Mouse (Mus musculus): ENCODE results near the gene Atat1. TPM values are rescaled to one million over a fixed set of nuclear protein-coding genes. Genes with fewer than 3 reads are reported as not detected.

The Atat1 gene
- total RNA-seq, 1 experiment = 12.9 TPM

- Histone ChIP-seq H3K9ac (ENCODE audit: insufficient read depth, low read depth, low read length, poor library complexity, severe bottlenecking) (peak within 1 kb of the TSS; percentile 81), H3K4me1 (ENCODE audit: control insufficient read depth in 2 of 2, insufficient read depth in 2 of 2, low read length in 2 of 2, poor library complexity in 1 of 2) (peaks cover 4 to 15% of the 10 kb centered on the region in 2 experiments; a peak in 2 of 4 replicates)
Measured at GRCm38 (mm10) chr17:35865481-35866280, 44.2 kb downstream of the Atat1 start, which contains the start of gene Ppp1r18. TSS of gene Ppp1r18 (plus strand) at chr17:35865593.

GRCm38 (mm10) chr17:35864832-35865353, 45.0 kb downstream of the Atat1 start:
- peaks cover 3 to 15% of the 10 kb centered on the region in 2 experiments; a peak in 3 of 4 replicates for H3K4me1 ChIP-seq (ENCODE audit: control insufficient read depth in 2 of 2, insufficient read depth in 2 of 2, low read length in 2 of 2, poor library complexity in 1 of 2)
- H3K27ac ChIP-seq (ENCODE audit: insufficient read depth, low read depth, low read length, poor library complexity, severe bottlenecking) = peak overlapping the region; percentile 78; the same call in 1 of the 2 replicates
- peaks cover 4% of the 10 kb centered on the region; the same call in 1 of the 2 replicates for H3K36me3 ChIP-seq (ENCODE audit: control insufficient read depth, insufficient read depth, low read length, poor library complexity, severe bottlenecking)
- DNase-seq (ENCODE audit: low read depth, low spot score) = no peak
- TF ChIP-seq HCFC1 (IDR thresholded peaks at IDR 0.05; ENCODE audit: borderline replicate concordance, insufficient read depth, low read length) (no peak), ZC3H11A (IDR thresholded peaks at IDR 0.05; ENCODE audit: borderline replicate concordance, low read depth, low read length) (no peak), CHD2 (IDR thresholded peaks at IDR 0.05; ENCODE audit: low read depth, low read length) (no peak), MAFK (IDR thresholded peaks at IDR 0.05; ENCODE audit: insufficient read depth, low read depth, low read length) (no peak), ZNF384 (IDR thresholded peaks at IDR 0.05; ENCODE audit: low read depth, low read length) (no peak)
- in situ Hi-C loops (cut with MboI; ENCODE audit: low sequenced_read_pairs in 2 of 2, unreplicated experiment in 2 of 2) = no loop called here
- H3K9ac ChIP-seq (ENCODE audit: insufficient read depth, low read depth, low read length, poor library complexity, severe bottlenecking) = peak overlapping the region; percentile 81; the same call in 1 of the 2 replicates
- no peaks in the 10 kb centered on the region for H3K9me3 ChIP-seq (ENCODE audit: control insufficient read depth, insufficient read depth, low read depth, low read length)
- peak overlapping the region; percentile 78 to 91 for H3K4me3 ChIP-seq (ENCODE audit: insufficient read depth in 1 of 2, low read depth in 1 of 2, low read length in 2 of 2, poor library complexity in 1 of 2, severe bottlenecking in 1 of 2)

More at GRCm38 (mm10) chr17:35865481-35866280, 44.2 kb downstream of the Atat1 start, which contains the start of gene Ppp1r18:
- Histone ChIP-seq H3K9me3 (ENCODE audit: control insufficient read depth, insufficient read depth, low read depth, low read length) (no peaks in the 10 kb centered on the region), H3K4me3 (ENCODE audit: insufficient read depth in 1 of 2, low read depth in 1 of 2, low read length in 2 of 2, poor library complexity in 1 of 2, severe bottlenecking in 1 of 2) (peak within 1 kb of the TSS; percentile 78 to 91), H3K27ac (ENCODE audit: insufficient read depth, low read depth, low read length, poor library complexity, severe bottlenecking) (peak within 1 kb of the TSS; percentile 78), H3K36me3 (ENCODE audit: control insufficient read depth, insufficient read depth, low read length, poor library complexity, severe bottlenecking) (peaks cover 4% of the 10 kb centered on the region; the same call in 1 of the 2 replicates)
- in situ Hi-C loops (cut with MboI; ENCODE audit: low sequenced_read_pairs in 2 of 2, unreplicated experiment in 2 of 2) = no loop called here
- no peak for TF ChIP-seq CHD2 (IDR thresholded peaks at IDR 0.05; ENCODE audit: low read depth, low read length)
- TF ChIP-seq HCFC1 (IDR thresholded peaks at IDR 0.05; ENCODE audit: borderline replicate concordance, insufficient read depth, low read length) = no peak
- TF ChIP-seq MAFK (IDR thresholded peaks at IDR 0.05; ENCODE audit: insufficient read depth, low read depth, low read length) = no peak
- TF ChIP-seq ZC3H11A (IDR thresholded peaks at IDR 0.05; ENCODE audit: borderline replicate concordance, low read depth, low read length) = no peak
- TF ChIP-seq ZNF384 (IDR thresholded peaks at IDR 0.05; ENCODE audit: low read depth, low read length) = no peak
- DNase-seq (ENCODE audit: low read depth, low spot score) = no peak

- DNase-seq (ENCODE audit: low read depth, low spot score) = peak; percentile 84
- TF ChIP-seq ZC3H11A (IDR thresholded peaks at IDR 0.05; ENCODE audit: borderline replicate concordance, low read depth, low read length) (no peak), HCFC1 (IDR thresholded peaks at IDR 0.05; ENCODE audit: borderline replicate concordance, insufficient read depth, low read length) (0 out of 2 replicates have a peak, but pooled peaks have one; percentile 14)
- in situ Hi-C loops (cut with MboI; ENCODE audit: low sequenced_read_pairs in 2 of 2, unreplicated experiment in 2 of 2) = no loop called here
- Histone ChIP-seq H3K4me3 (ENCODE audit: insufficient read depth in 1 of 2, low read depth in 1 of 2, low read length in 2 of 2, poor library complexity in 1 of 2, severe bottlenecking in 1 of 2) (peak within 1 kb of the TSS; percentile 91 to 96), H3K9ac (ENCODE audit: insufficient read depth, low read depth, low read length, poor library complexity, severe bottlenecking) (peak within 1 kb of the TSS; percentile 91), H3K4me1 (ENCODE audit: control insufficient read depth in 2 of 2, insufficient read depth in 2 of 2, low read length in 2 of 2, poor library complexity in 1 of 2) (peaks cover 2 to 19% of the 10 kb centered on the region in 2 experiments; a peak in 2 of 4 replicates), H3K27ac (ENCODE audit: insufficient read depth, low read depth, low read length, poor library complexity, severe bottlenecking) (peak within 1 kb of the TSS; percentile 88), H3K36me3 (ENCODE audit: control insufficient read depth, insufficient read depth, low read length, poor library complexity, severe bottlenecking) (peaks cover 17% of the 10 kb centered on the region), H3K9me3 (ENCODE audit: control insufficient read depth, insufficient read depth, low read depth, low read length) (no peaks in the 10 kb centered on the region)
Measured at GRCm38 (mm10) chr17:35861198-35861857, 48.5 kb downstream of the Atat1 start, which contains the start of gene Nrm. TSS of gene Nrm (plus strand) at chr17:35861318.

DNA sequence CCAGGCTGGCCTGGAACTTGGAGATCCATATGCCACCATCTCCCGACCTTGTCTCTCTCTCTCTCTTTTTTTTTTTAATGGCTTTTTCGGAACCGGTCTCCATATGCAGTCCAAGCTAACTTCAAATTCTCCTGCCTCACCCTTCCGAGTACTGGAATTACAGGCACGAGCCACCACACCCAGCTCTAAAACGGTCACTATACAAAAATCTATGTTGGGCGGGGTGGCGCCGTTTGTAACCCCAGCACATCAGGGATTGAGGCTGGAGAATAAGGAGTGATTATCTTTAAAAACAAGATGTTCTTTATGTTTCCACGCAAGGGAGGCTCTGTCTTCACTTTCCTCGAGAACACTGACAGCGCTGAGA, 49.1 kb downstream of the Atat1 start:
- in situ Hi-C loops (cut with MboI; ENCODE audit: low sequenced_read_pairs in 2 of 2, unreplicated experiment in 2 of 2) = no loop called here
- H3K9ac ChIP-seq (ENCODE audit: insufficient read depth, low read depth, low read length, poor library complexity, severe bottlenecking) = peak overlapping the region; percentile 91
- H3K9me3 ChIP-seq (ENCODE audit: control insufficient read depth, insufficient read depth, low read depth, low read length) = no peaks in the 10 kb centered on the region
- no peak for DNase-seq (ENCODE audit: low read depth, low spot score)
- TF ChIP-seq ZNF384 (IDR thresholded peaks at IDR 0.05; ENCODE audit: low read depth, low read length) = no peak
- no peak for TF ChIP-seq HCFC1 (IDR thresholded peaks at IDR 0.05; ENCODE audit: borderline replicate concordance, insufficient read depth, low read length)
- no peak for TF ChIP-seq ZC3H11A (IDR thresholded peaks at IDR 0.05; ENCODE audit: borderline replicate concordance, low read depth, low read length)
- no peak for TF ChIP-seq MAFK (IDR thresholded peaks at IDR 0.05; ENCODE audit: insufficient read depth, low read depth, low read length)
- no peak for TF ChIP-seq CHD2 (IDR thresholded peaks at IDR 0.05; ENCODE audit: low read depth, low read length)
- H3K27ac ChIP-seq (ENCODE audit: insufficient read depth, low read depth, low read length, poor library complexity, severe bottlenecking) = peak overlapping the region; percentile 37; the same call in 1 of the 2 replicates
- peaks cover 2 to 19% of the 10 kb centered on the region in 2 experiments; a peak in 2 of 4 replicates for H3K4me1 ChIP-seq (ENCODE audit: control insufficient read depth in 2 of 2, insufficient read depth in 2 of 2, low read length in 2 of 2, poor library complexity in 1 of 2)
- H3K4me3 ChIP-seq (ENCODE audit: insufficient read depth in 1 of 2, low read depth in 1 of 2, low read length in 2 of 2, poor library complexity in 1 of 2, severe bottlenecking in 1 of 2) = peak overlapping the region; percentile 91 to 96
- H3K36me3 ChIP-seq (ENCODE audit: control insufficient read depth, insufficient read depth, low read length, poor library complexity, severe bottlenecking) = peaks cover 18% of the 10 kb centered on the region

Data from ES-E14 (cell line).